Mouse (Mus musculus): ENCODE measurements at regions not wholly inside any gene's neighbourhood (a gene's known extent, or its start where the extent isn't known, plus 50 kb on each side); places are given as distances from the start of the nearest gene placed in this dataset.
"Not testable (repeated sequence)": the region's sequence is repeated elsewhere in the genome, so short reads cannot be mapped to it uniquely, and the experiment has no call there.

DNA sequence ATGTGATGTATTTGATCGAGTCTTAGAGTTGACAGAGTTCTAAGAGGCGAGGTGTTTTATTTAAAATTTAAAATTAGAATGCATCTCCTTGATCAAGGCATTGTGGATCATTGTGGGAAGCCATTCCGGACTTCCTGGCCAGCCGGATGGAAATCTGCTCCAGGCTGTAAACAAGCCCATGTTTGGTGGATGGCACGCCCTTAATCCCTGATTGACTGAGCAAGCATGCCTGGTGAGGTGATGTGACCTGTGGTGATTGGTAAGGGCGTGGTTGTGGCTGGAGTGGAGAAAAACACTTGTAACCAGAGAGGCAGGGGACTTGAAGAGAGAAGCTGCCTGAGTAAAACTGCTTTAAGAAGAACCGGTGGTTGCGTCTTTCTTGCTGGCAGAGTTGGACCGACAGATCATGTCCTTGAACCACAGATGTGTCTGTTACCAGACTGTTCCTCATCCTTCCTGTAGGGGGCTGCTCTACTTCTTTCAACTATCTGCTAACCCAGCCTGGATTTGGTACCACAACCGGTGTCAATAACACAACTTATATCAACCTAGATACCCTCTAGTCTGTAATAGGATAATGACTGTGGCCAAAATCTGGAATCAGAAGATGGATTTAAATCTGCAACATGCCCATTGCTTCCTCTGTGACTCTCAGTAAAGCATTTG, 164.4 kb downstream of the Ifng start:
- no peak for DNase-seq

- DNase-seq, result no peak
Observed at GRCm38 (mm10) chr10:118607418-118607817, 166.6 kb downstream of the Ifng start.

DNA sequence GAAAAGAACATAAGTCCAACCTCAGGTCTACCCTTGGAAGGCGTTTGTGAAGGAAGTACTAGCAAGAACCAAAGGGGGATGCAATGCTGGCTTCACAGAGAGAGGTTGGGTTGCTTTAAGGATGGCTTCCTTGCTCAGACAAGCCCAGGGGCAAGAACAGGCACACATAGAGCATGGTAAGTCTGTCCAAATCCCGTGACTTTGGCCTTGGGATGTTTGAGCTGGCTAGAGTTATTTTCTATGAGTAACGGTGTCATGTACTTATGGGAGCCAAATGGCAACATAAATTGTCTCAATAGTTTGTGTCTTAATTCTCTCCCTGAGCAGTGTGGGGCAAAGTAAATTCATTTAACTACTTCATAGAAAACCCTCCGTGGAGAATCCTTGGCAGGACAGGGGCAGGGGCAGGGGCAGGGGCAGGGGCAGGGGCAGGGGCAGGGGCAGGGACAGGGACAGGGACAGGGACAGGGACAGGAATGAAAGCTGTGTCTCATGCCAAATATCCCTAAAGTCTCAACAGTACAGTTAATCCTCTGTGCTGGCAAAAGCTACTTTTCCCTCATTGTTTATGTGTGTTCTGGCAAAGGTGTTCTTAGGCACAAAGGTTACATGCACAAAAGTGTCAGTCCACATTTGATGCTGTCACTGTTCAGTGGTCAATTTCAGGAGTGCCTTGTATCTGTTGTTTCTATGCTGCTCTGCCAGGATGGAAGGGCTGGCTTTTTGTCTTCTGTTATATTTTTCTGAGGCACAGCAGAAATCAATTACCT, 167.7 kb downstream of the Ifng start:
- no peak for DNase-seq

DNA sequence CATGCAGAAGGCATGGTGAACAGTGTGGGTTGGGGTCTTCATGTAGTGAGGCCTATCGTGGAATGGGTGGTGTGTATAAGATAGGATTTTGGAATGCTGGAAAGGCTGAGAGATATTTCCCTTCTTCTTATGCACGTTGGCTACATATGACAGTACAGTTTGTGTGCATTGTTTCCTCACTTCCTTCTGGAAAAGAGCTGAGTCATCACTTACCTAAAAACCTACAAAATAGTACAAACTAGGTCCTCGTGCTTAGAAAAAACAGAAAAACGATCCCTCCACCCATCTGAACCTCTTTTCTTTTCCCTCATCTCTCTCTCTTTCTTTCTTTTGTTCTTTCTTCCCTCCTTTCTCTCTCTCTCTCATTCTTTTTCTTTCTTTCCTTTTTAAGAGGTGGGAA, 168.3 kb downstream of the Ifng start:
- no peak for DNase-seq

DNA sequence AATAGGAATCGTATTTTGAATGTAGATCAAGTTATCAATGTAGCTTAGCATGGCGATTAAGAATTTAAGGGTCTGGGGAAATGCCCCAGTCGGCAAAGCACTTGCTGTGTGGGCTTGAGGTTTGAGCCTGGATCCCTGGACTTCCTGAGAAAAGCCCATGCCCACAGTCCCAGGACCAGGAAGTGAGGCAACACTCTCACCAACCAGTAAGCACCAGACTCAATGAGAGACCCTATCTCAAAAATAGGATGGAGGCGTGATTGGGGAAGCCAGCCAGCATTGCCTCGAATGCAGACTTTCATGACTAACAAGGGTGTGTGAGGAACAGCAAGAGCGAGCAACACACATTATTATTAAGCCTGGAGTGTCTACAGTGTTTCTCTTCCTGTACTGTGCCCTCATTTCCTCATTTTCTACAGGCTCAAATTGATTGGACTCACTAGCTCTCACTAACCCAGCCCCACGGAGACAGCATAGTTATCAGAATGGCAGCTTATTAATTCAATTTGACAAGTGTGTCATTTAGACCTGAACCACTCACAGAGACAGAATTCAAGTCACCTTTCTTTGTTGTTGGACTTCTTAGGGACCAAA, 170.1 kb downstream of the Ifng start:
- no peak for DNase-seq

DNA sequence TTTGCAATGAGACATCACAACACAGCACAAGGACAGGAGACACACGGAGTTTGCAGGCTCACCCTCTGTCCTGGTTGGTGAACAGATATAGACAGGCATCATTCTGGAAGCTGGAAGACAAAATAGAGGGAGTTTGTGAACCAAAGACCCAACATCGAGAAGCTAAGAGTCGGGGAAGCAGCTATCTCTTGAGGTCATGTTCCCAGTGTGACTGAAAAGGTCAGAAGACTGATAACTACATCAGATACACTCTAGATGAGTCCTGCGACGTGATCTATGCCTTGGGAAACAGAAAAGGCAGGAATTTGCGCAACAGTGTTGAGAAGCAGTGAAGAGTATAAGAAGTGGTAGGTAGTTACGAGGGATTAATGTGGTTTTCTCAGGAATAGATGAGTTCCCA, 171.2 kb downstream of the Ifng start:
- no peak for DNase-seq

DNA sequence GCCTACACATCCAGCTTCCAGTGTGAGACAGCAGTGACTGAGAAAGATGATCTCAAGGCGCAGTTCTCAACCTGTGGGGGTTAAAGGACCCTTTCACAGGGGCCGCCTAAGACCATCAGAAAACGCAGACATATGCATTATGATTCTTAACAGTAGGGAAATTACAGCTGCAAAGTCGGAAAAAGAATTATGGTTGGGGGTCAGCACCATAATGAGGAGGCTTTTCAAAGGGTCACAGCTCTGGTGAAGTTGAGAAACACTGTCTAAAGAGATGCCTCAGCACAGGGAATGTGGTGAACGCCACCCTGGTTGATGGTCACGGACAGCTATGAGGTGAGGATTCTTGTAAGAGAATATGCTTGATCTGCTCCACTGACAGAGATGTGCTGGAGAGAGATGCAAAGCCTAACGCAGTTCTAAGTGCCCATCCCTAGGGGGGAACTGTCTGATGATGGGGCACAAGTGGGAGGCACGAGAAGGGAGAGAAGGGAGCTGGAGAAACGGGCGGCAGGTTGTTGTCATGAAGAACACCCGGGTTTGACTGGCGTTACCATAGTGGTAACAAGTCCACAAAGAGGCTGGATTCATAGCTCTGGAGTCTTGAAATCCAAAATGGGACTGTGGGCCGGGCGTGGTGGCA, 172.3 kb downstream of the Ifng start:
- DNase-seq, result no peak

- no peak for DNase-seq
Observed at GRCm38 (mm10) chr10:118614251-118614865, 173.5 kb downstream of the Ifng start.

DNA sequence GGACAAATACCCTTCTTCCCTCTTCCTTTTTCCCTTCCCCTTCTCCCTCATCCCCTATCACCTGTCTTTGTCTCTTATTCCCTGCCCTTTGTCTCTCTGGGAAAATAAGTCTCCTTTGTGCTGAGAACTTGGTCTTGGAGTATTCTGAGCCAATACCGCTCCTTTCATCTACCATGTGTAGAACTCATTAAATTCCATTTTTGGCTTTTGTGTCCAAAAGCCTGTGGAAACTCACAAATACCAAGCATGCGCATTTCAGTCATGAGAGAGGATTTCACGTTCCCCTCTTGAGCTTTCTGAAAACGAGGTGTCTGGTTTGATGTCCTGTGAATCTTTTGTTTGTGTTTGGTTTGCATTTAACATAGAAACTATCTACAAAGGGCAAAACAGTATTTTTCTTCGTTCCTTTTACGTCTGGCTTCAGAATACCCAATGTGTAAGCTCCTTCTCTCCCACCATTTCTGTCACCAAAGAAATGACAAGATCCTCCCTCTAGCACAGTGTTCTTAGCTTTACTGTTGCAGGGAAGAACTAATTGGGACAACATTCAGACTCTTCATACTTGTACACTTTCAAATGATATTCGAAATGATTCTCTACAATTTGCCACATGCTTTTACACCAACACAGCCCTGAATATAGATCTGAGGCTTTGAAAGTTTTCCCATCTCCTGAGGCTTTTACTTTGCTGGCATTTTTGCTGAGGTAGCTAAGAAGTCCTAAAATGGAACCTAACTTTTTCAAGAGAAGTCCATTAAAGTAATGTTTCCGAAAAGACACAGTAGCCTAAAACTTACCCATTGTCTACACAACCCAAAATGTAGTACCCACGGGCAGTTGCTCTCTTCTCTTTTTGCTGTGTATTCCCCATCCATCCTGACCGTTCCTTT, 174.5 kb downstream of the Ifng start:
- DNase-seq, result no peak

GRCm38 (mm10) chr10:118616031-118616615, 175.3 kb downstream of the Ifng start:
- DNase-seq, result no peak

DNA sequence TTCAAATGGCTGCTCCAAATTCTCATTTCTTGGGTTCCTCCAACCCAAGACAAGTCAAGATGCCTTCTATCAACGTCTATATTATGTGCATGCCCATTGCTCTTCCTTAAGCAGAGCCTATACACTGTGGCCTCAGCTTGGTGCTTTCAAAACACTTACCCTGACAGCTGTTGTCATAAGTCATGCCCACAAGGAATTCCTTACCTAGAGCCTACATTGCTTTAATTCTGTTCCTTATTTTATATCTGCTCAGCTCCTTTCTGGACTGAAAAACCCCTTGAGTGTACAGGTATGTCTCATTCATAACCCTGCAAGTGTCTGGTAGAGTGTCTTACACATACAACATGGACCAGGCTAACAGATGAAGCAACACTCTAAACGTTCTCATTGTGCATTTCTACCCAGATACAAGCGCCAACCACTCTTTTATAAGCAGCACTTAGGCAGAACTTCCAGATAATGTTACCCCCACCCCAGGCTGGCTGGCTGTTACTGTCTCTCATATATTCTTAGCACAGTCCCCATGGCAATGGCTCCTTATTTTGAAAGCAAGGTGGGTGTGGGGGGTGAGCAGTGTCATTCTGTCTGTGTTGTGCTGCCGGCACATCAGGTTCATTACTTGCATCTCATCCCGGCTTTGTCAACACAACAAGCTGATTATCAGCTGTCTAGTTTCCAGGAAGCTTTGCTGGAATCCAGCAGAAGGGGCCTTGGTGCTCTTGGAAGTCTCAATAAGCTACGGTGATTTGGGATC, 176.6 kb downstream of the Ifng start:
- no peak for DNase-seq

DNA sequence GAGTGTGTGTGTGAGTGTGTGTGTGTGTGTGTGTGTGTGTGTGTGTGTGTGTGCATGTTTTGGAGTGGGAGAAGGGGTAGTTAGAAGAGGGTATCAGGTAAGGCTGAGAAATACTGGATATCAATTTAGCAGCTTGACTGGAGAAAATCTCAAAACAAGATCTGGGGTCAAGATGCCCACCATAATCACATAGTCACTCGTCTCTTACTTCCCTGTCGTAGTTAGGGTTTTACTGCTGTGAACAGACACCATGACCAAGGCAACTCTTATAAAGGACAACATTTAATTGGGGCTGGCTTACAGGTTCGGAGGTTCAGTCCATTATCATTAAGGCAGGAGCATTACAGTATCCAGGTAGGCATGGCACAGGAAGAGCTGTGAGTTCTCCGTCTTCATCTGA, 177.4 kb downstream of the Ifng start:
- not testable (repeated sequence) for DNase-seq

- DNase-seq, result no peak
Observed at GRCm38 (mm10) chr10:118618766-118619600, 178.1 kb downstream of the Ifng start.

DNA sequence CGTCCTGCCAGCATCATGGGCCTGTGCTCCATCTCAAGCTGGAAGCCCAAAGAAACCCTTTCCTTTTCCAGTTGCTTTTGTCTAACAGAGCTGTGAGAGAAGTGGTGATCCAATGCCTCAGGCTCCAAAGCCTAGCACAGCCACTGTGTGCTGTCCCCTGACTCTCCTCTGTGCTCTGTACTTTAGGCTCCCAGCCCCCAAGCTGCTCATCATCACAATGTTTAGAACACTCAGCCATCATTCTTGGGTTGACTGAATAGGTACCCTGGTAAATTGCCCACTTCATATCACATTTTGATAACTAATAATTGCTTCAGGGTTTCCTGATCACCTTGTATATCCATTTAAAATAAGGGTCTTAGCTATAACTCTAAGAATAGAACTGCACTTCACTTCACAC, 178.8 kb downstream of the Ifng start:
- no peak for DNase-seq

DNA sequence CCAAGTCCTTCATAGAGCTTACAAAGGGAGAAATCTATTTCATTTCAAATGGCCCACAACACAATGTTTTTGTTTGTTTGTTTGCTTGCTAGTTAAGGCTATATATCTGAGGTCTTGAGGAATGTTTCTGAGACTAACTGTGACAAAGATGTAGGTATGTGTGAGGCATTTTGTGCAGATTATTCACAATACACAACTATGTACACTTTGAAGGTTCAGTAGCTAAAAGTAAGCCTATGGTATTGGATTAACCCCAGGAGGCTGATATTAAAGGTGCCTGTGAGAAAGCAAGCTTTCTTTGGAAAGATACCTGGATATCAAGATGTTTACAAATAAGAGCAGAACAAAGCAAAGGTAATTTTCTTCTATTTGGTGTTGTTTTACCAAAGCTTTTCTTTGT, 179.8 kb downstream of the Ifng start:
- no peak for DNase-seq

DNA sequence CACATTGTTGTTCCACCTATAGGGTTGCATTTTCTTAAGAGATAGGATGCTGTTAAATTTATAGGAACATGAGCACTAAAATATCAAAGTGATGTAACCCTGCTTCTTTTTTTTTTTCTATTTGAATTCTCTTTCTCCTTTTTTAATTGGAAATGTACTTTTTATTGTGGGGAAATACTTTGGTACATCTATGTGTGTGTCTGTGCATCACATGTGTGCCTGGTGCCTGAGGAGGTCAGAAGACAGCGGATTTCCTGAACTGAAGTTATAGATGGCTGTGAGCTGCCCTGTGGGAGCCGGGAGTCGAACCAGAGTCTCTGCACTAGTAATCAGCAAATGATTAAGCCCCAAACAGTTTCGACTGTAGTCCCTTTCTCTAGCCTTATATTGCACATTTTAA, 180.7 kb downstream of the Ifng start:
- DNase-seq, result no peak

- no peak for DNase-seq
Observed at GRCm38 (mm10) chr10:118622131-118622530, 181.3 kb downstream of the Ifng start.

DNA sequence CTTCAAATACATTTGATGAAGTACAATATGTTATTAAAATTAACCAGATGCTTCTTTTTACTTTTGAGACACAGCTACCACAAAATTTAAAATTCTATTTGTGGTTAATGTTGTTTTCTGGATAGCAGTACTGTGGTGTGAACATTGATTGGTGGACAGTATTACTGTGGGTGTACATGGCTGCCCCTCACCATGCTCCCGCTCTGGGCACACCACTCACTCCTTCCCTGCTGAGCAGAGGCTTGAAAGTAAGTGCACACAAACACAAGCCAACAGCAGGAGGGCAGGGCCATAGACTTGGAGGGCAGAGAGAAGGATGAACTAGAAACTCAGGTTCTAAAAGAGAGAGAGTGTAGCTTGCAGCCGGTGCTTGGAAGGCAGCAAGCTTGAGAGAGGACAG, 182.1 kb downstream of the Ifng start:
- no peak for DNase-seq

- no peak for DNase-seq
Observed at GRCm38 (mm10) chr10:118624368-118624767, 183.5 kb downstream of the Ifng start.

DNA sequence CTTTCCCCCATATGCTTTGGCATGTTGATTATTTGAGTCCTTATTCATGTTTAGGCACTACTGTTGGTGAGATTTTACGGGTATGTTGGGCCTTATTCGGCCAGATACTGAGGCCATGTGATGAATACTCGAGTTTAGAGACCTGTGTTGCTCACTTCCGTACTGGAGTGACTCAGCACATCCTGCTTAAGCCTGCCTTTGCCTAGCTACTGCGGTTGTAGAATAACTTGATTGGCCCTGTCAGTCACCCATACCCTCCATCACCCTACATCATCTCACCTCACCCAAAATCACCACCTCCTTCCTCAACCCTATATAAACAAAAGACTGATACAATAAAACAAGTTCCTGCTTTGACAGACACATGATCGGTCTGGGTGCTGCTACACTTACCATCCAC, 187.2 kb downstream of the Ifng start:
- no peak for DNase-seq
